Mouse (Mus musculus) megakaryocyte progenitor cell, adult 5-6 weeks (primary cell): ENCODE data around the gene Olfr1105. TPM values are rescaled to one million over a fixed set of nuclear protein-coding genes. Genes with fewer than 3 reads are reported as not detected.

ENCODE experiments used
- ATAC-seq: replicated peaks from 2 replicates; pipeline ENCODE4 v1.8.0; 2016; ENCODE audit warnings: mild to moderate bottlenecking, moderate TSS enrichment, inconsistent platforms; ENCODE audit not compliant: poor library complexity
- total RNA-seq, 2 experiments: library from RNA; stranded (forward) in 1 of 2; stranded (reverse) in 1 of 2; fragments of 157-497, 149-512 nt in 1 of 2; fragments of 200-1000 nt in 1 of 2; gene quantifications; 2 replicates each; pipeline versions ENCODE4 v1.2.3 to v1.2.4; 2015 to 2017

The Olfr1105 gene
- not detected in 2 replicates for total RNA-seq (2015)
- not detected in 2 replicates for total RNA-seq (2017)

DNA sequence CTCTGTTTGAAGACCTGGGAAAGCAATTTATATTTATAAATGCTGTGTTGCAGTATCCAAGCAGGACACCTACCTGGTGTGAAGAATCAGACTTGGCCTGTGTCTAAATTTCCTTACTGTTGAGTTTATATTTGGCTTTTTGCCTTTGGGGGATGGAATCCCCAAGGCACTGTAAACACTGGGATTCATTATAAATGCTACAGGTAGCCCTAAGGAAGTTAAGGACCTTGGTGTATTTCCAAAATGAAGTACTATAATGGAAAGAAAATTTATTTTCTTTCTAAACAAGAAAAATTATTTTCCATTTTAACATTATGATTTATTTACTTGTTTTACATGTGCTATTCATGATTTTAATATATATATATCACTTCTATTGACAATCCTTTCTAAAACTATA lies at the start of gene Olfr1105:
TSS of gene Olfr1105 (minus strand) at position 101 of the 400 bp plus-strand sequence.
- no peak for ATAC-seq

DNA sequence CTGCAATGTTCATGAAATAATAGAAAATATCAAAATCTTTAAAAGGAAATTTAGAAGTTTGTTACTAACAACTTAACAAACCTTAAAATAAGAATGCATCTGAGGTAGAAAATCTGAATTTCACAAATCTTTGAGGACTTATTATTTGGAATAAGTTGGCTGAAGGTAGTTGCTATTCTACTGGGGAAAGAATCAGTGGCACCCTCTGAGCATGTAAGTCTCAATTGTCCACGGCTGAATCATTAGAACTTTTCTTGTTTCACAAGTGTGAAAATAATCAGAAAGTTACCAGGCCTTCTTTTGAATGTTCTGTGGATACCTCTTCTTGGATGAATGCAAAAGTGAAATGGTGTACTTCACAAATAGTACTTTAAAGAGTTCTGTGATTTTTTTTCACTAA lies 39.4 kb upstream of the Olfr1105 start, which contains the start of gene Olfr1107:
TSS of gene Olfr1107 (minus strand) at position 101 of the 400 bp plus-strand sequence.
- ATAC-seq, result no peak

DNA sequence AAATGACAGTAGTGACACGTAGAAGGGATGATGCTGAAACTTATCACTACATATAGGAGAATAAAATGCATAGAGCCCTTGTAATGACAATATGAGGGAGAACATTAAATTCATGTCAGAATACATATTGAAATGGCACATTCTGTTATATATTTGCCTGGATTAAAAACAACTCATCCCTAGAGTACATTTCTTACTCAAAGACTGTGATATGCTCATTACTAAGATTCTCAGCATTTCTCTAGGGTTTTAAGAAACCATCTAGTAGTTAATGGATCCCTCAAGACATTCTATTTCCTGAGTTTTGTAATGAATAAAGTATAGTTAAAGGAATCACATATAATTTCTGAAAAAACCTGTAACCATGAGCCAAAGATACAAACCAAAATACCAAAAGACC lies 15.8 kb upstream of the Olfr1105 start, which contains the start of gene Olfr1106:
TSS of gene Olfr1106 (minus strand) at position 101 of the 400 bp plus-strand sequence.
- no peak for ATAC-seq

DNA sequence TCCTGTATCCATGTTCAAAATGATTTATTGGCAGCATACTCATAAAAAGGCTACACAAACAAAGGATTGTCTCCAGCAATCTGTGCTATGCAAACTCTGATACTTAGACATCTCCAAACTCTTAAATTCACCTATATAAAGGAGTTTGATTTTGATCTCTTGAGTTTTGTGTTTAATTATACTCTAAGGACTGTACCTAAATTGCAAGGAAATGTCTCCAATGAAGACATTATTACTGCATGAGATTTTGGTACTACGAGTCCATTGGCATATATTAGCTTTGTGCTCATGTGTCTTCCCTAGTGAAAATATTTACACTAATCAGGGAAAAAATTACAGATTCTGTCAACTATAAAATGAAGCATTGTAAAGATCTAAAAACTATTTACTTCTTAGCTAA lies 9.4 kb downstream of the Olfr1105 start, which contains the start of gene Olfr1104:
TSS of gene Olfr1104 (minus strand) at position 101 of the 400 bp plus-strand sequence.
- ATAC-seq, result no peak

DNA sequence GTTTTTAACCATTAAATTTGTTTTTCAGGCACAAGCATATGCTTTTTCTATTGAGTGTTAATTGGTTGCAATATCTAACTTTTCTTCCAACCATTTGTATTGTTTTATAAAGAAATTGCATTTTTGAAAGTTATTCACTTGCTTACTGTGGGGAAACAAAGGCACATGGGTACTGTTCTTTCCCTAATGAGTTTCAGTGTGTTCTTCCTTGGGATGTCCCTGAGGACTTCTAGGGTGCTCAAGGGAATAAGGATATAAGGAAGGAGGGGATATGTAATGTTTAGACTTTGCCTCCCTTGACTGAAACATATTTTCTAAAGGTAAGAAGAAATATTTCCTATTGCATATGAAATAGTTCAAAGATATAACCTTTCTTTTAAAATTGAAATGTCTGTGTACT lies 38.2 kb downstream of the Olfr1105 start, which contains the start of gene Olfr1102:
TSS of gene Olfr1102 (plus strand) at position 301 of the 400 bp plus-strand sequence.
- no peak for ATAC-seq

DNA sequence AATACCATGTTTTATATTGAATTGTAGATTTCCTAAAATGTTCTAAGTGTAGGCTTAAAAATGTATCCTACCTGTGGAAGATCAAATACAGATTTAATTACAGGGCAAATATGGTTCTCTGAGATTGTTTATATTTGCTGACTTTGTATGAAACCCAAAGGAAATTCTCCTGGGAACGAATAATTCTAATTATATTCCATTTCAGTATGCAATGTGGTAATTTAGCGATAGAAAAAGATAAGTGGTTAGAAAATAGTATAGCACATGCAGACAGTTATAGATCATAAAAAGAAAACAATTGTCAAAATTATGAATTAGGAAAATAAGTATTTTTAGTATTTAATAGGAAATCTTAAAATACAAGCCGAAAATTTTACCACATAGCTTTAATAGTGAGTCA lies 45.2 kb downstream of the Olfr1105 start, which contains the start of gene Olfr1101:
TSS of gene Olfr1101 (minus strand) at position 101 of the 400 bp plus-strand sequence.
- ATAC-seq, result no peak

Other genes starting within 250 kb of the Olfr1105 start
- not detected in 2 replicates for gene Olfr141, start 226.5 kb downstream of the Olfr1105 start, total RNA-seq (2015)
- gene Olfr141, start 226.5 kb downstream of the Olfr1105 start, total RNA-seq (2017), result not detected in 2 replicates
- not detected in 2 replicates for gene Olfr1094, start 211.9 kb downstream of the Olfr1105 start, total RNA-seq (2015)
- gene Olfr1094, start 211.9 kb downstream of the Olfr1105 start, total RNA-seq (2017), result not detected in 2 replicates
- not detected in 2 replicates for gene Olfr1095, start 184.8 kb downstream of the Olfr1105 start, total RNA-seq (2015)
- gene Olfr1095, start 184.8 kb downstream of the Olfr1105 start, total RNA-seq (2017), result not detected in 2 replicates
- gene Gm13723, start 161.7 kb downstream of the Olfr1105 start, total RNA-seq (2015), result not detected in 2 replicates
- not detected in 2 replicates for gene Gm13723, start 161.7 kb downstream of the Olfr1105 start, total RNA-seq (2017)
- not detected in 2 replicates for gene Olfr1097, start 144.3 kb downstream of the Olfr1105 start, total RNA-seq (2015)
- gene Olfr1097, start 144.3 kb downstream of the Olfr1105 start, total RNA-seq (2017), result not detected in 2 replicates
- not detected in 2 replicates for gene Olfr1098, start 112.0 kb downstream of the Olfr1105 start, total RNA-seq (2015)
- gene Olfr1098, start 112.0 kb downstream of the Olfr1105 start, total RNA-seq (2017), result not detected in 2 replicates
- not detected in 2 replicates for gene Olfr1099, start 75.8 kb downstream of the Olfr1105 start, total RNA-seq (2015)
- not detected in 2 replicates for gene Olfr1099, start 75.8 kb downstream of the Olfr1105 start, total RNA-seq (2017)
- gene Olfr1100, start 56.6 kb downstream of the Olfr1105 start, total RNA-seq (2015), result not detected in 2 replicates
- not detected in 2 replicates for gene Olfr1100, start 56.6 kb downstream of the Olfr1105 start, total RNA-seq (2017)
- gene Olfr1101, start 45.3 kb downstream of the Olfr1105 start, total RNA-seq (2015), result not detected in 2 replicates
- gene Olfr1101, start 45.3 kb downstream of the Olfr1105 start, total RNA-seq (2017), result not detected in 2 replicates
- not detected in 2 replicates for gene Olfr1102, start 38.1 kb downstream of the Olfr1105 start, total RNA-seq (2015)
- gene Olfr1102, start 38.1 kb downstream of the Olfr1105 start, total RNA-seq (2017), result not detected in 2 replicates
- gene Olfr1104, start 9.5 kb downstream of the Olfr1105 start, total RNA-seq (2015), result not detected in 2 replicates
- gene Olfr1104, start 9.5 kb downstream of the Olfr1105 start, total RNA-seq (2017), result not detected in 2 replicates
- gene Olfr1106, start 15.7 kb upstream of the Olfr1105 start, total RNA-seq (2015), result not detected in 2 replicates
- not detected in 2 replicates for gene Olfr1106, start 15.7 kb upstream of the Olfr1105 start, total RNA-seq (2017)
- not detected in 2 replicates for gene Olfr1107, start 39.3 kb upstream of the Olfr1105 start, total RNA-seq (2015)
- not detected in 2 replicates for gene Olfr1107, start 39.3 kb upstream of the Olfr1105 start, total RNA-seq (2017)
- not detected in 2 replicates for gene Olfr1109, start 59.5 kb upstream of the Olfr1105 start, total RNA-seq (2015)
- not detected in 2 replicates for gene Olfr1109, start 59.5 kb upstream of the Olfr1105 start, total RNA-seq (2017)
- not detected in 2 replicates for gene Olfr259, start 78.0 kb upstream of the Olfr1105 start, total RNA-seq (2015)
- not detected in 2 replicates for gene Olfr259, start 78.0 kb upstream of the Olfr1105 start, total RNA-seq (2017)
- gene Olfr1110, start 103.8 kb upstream of the Olfr1105 start, total RNA-seq (2015), result not detected in 2 replicates
- gene Olfr1110, start 103.8 kb upstream of the Olfr1105 start, total RNA-seq (2017), result not detected in 2 replicates
- not detected in 2 replicates for gene Olfr1111, start 116.1 kb upstream of the Olfr1105 start, total RNA-seq (2015)
- not detected in 2 replicates for gene Olfr1111, start 116.1 kb upstream of the Olfr1105 start, total RNA-seq (2017)
- not detected in 2 replicates for gene Olfr1112, start 151.3 kb upstream of the Olfr1105 start, total RNA-seq (2015)
- gene Olfr1112, start 151.3 kb upstream of the Olfr1105 start, total RNA-seq (2017), result not detected in 2 replicates
- not detected in 2 replicates for gene Olfr1113, start 172.4 kb upstream of the Olfr1105 start, total RNA-seq (2015)
- not detected in 2 replicates for gene Olfr1113, start 172.4 kb upstream of the Olfr1105 start, total RNA-seq (2017)
- not detected in 2 replicates for gene Olfr1115, start 211.5 kb upstream of the Olfr1105 start, total RNA-seq (2015)
- gene Olfr1115, start 211.5 kb upstream of the Olfr1105 start, total RNA-seq (2017), result not detected in 2 replicates
- gene Olfr1116, start 231.0 kb upstream of the Olfr1105 start, total RNA-seq (2015), result not detected in 2 replicates
- not detected in 2 replicates for gene Olfr1116, start 231.0 kb upstream of the Olfr1105 start, total RNA-seq (2017)